Mouse (Mus musculus) heart, adult 18-20 months (tissue): ENCODE measurements around the gene Rbm8a2. TPM values are rescaled to one million over a fixed set of nuclear protein-coding genes. Genes with fewer than 3 reads are reported as not detected.
"Not testable (repeated sequence)": the region's sequence is repeated elsewhere in the genome, so short reads cannot be mapped to it uniquely, and the experiment has no call there.

ENCODE experiments used
- DNase-seq, 2 experiments: peaks; one replicate each; pipeline ENCODE4 v3.0.0; 2021 to 2022; ENCODE audit warnings: mixed read lengths in 1 of 2
- long read RNA-seq, 2 experiments: library from polyadenylated mRNA; stranded (forward); transcript quantifications; one replicate each; pipeline ENCODE4 v2.0.0; 2021
- total RNA-seq, 2 experiments: library from RNA; stranded (reverse); gene quantifications; 2 replicates each; pipeline ENCODE4 v1.2.3; 2021

The Rbm8a2 gene
- total RNA-seq = not detected
- long read RNA-seq, experiment 1 = 0 reads
- long read RNA-seq, experiment 2 = 0 reads

DNA sequence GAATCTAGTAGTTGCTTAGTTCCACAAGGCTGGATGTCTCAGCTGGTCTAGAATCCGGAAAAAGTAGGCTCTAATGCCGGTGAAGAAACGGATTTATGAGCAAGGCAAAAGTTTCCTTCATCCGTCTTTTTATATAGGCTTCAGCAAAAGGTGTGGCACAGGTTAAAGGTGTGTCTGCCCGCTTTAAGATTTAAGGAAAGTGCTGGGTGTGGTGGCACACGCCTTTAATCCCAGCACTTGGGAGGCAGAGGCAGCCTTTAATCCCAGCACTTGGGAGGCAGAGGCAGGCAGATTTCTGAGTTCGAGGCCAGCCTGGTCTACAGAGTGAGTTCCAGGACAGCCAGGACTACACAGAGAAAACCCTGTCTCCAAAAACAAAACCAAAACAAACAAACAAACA, at the start of gene Rbm8a2:
Gene Rbm8a2, minus strand, starts transcription at position 101 of the 400 bp plus-strand sequence.
- not testable (repeated sequence) for DNase-seq

- DNase-seq = no peak
These were observed 49.5 kb upstream of the Rbm8a2 start for GRCm38 (mm10) chr1:176028397-176028796.

DNA sequence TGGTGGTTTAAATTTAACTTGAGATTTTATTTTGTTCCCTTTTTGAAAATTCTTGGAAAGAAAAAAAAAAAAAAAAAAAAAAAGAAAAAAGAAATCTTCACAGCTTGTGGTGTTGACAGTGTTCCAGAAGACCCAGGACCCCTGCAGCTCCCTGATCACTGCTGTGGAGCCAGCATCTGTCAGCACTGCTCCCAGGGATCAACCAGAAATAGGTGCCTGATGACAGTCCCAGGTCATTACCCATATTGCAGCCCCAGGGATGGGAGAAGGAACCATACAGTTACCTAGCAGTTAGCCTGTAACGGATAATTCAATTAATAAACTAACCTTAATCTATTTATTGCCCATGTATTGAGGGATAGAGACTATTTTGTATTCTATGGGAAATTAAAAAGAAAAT, 45.6 kb upstream of the Rbm8a2 start:
- no peak for DNase-seq

- no peak for DNase-seq
These were observed 39.6 kb upstream of the Rbm8a2 start for GRCm38 (mm10) chr1:176018523-176018922.

DNA sequence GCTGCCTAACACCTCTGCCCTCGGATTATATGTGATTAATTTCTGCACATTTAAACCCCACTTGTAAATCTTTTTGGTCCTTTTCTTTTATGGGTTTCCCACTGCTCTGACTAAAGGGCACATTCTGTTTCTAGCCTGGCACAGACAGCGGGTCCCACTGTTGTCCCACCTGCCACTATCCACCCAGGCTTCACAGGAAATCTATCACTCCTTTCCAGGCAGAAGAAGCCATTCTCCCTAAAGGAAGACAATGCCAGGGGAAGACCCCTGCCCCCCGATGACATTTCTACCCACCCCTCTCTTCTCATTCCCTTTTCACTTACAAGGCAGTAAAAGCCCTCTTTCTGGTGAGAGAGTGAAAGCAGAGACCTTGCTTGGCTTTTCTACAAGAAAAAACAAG, 37.2 kb upstream of the Rbm8a2 start:
- no peak for DNase-seq

DNA sequence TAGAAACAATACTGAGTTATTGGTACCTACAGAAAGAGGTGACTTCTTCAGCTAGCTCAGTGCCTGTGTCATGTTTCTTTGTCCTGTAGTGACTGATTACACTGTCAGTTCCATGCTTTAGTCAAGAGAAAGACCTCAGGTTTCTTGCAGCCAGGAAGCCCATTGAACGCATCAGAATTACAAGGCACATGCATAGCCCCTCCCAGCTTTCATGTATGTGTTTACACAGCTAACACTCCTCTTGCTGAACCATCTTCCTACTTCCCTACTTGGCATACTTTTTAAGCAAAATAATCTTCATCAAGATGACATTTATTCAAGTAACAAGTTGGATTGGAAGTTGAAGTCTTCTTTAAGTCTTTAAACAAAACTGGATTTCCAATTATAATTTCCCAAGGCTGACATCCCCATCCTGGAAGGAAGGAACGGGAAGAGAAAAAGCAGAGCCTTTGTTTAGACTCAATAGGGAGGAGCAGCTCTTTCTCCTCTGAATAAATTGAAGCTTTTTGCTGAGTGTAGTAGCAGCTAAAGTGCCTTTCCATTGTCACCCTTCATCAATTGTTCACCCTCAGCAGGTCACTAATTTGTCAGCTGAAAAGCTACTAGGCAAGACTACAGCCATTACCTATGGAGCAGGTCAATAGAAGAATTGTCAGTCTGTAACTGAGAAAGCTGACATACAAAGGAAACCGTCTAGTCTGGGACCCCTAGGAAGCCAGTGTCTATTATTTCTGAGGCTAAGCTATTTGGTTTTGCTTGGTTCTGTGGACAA, 34.8 kb upstream of the Rbm8a2 start:
- no peak for DNase-seq

- DNase-seq = no peak
These were observed 32.6 kb upstream of the Rbm8a2 start for GRCm38 (mm10) chr1:176011535-176011934.

DNA sequence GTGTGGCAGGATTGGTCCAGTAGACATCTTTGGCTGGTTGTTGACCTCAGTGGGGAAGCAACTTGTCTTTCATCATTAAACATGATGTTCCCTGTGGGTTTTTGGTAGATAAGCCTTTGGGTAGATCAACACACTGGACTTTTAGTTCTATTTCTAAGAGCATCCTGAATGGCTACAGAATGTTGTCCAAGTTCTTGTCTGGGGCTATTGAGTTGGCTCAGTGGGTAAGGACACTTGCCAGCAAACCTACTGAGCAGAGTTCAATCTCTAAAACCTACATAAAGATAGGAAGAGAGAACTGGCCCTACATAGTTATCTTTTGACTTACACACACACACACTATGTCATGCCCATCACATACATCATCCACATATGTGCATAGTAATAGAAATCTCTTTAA, 32.2 kb upstream of the Rbm8a2 start:
- DNase-seq = no peak

- no peak for DNase-seq
These were observed 29.5 kb upstream of the Rbm8a2 start for GRCm38 (mm10) chr1:176008411-176008810.

GRCm38 (mm10) chr1:176000599-176000998, 21.7 kb upstream of the Rbm8a2 start:
- no peak for DNase-seq

- no peak for DNase-seq
These were observed 18.2 kb upstream of the Rbm8a2 start for GRCm38 (mm10) chr1:175997076-175997651.

DNA sequence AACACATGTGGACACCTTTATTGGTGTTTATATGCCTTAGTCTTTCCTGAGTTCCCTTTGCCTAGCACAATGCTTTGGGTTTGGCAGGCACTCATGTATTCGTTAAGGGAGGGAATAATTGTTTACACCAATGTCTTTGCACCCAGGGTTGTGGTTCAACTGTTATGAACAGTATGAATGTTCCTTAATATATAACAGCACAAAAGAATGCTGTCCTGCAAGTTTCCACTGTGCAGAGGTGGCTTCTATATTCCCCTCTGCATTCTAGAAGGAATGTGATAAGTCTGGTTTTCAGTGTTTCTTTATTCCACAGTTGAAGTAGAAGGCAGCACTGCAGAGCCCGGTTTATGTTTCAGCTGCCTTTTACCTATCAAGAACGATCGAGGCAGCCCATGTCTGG, 10.0 kb upstream of the Rbm8a2 start:
- no peak for DNase-seq

DNA sequence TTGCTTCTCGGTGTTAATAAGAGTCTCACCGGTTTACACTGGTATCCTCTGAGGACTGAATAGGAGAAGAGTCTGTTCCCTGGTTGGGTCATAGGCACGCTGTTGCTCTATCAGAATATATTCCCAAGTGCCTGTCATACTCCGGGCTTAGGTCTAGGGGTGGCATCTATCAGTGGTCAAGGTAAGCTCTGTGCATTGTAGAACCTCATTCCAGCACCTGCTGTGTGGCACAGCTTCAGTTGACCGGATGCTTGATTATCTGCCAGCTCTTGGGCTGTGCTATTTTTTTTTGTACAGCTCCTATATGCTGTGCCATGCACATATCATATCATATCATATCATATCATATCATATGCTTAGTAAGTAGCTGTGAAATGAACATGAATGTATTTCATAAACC, 9.5 kb upstream of the Rbm8a2 start:
- DNase-seq = no peak

DNA sequence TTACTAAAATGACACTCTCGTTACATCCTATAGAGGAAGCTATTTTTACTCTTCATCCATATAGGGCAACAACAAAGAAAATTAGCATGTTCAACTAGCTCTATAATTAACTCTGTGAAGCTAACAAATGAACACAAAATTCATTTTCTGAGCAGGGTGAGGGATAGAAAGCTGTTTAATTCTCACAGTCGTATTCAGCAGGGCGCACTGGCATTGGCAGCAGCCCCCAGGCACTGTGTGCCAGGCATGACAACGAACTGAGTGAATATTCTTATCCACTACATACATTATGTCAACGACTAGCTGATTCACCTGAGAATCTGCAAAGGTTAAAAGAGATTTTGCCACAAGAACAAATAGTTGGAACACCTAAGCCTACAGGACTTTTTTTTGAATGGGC, 8.2 kb downstream of the Rbm8a2 start:
- DNase-seq = no peak

GRCm38 (mm10) chr1:175967004-175967745, 11.7 kb downstream of the Rbm8a2 start:
- no peak for DNase-seq

- DNase-seq = no peak
These were observed 17.1 kb downstream of the Rbm8a2 start for GRCm38 (mm10) chr1:175961786-175962185.

- no peak for DNase-seq
These were observed 28.1 kb downstream of the Rbm8a2 start for GRCm38 (mm10) chr1:175950851-175951250.

GRCm38 (mm10) chr1:175950421-175950820, 28.5 kb downstream of the Rbm8a2 start:
- no peak for DNase-seq

DNA sequence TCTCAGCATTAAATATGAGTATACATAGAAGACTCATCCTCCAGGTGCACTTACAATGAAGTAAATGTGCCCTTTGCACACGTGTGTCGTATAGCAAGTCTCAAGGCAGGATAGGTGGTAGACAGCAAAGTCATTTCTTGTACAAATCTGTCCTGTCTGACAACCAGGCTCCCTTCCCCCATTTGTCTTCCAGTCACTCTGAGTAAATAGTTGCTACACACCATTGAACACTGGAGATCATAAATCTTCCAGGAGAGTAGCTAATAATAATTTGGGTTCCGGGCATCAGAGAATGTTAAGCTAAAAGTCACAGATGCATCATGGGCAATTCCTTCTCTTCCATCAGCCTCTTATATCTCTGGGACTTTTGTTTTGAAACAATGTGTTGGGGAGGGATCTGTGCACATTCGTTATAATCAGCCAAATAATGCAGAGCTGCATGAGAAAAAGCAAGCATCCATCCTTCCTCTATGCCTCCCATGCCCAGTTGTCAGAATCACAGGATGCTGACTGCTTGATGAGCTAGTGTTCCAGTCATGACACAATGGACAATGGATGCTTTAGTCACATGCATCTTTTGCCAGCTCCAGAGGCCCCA, 32.1 kb downstream of the Rbm8a2 start:
- no peak for DNase-seq

- no peak for DNase-seq
These were observed 35.7 kb downstream of the Rbm8a2 start for GRCm38 (mm10) chr1:175943168-175943567.

- no peak for DNase-seq
These were observed 40.2 kb downstream of the Rbm8a2 start for GRCm38 (mm10) chr1:175938731-175939130.

DNA sequence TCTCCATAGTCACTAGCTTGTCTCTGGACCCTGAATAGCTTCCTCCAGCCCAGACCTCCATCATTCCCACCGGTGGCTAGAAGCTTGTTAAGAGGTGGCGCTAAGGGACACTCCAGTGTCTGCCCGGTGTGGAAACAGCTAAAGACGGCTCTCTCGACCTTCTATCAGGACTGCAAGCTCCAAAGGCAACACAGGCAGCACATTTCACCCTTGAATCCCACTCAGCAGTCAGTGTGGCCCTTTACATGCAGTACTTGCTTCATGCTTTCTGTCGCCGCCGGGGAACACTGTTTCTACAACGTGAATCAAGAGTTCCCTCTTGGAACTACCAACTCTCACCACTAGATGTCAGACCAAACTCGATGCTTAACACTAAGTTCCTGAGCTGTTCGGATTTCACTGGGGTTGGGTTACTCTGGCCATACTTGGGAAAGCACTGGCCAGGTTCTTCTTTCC, 42.6 kb downstream of the Rbm8a2 start:
- peak; percentile 25 to 78 for DNase-seq

- peak; percentile 11 to 25 for DNase-seq
These were observed 47.5 kb downstream of the Rbm8a2 start for GRCm38 (mm10) chr1:175931391-175931790.
